Mouse (Mus musculus) gastrocnemius, adult 2 months (tissue): Measurements from ENCODE around the gene Tmem160. TPM values are rescaled to one million over a fixed set of nuclear protein-coding genes. Genes with fewer than 3 reads are reported as not detected.

Experiments used
- DNase-seq: peaks from one replicate; pipeline ENCODE4 v3.0.0; 2022
- H3K27ac ChIP-seq: fragments of 200-600 bp; 2 replicates; pipeline ENCODE4 v1.8.1; 2022; ENCODE audit warnings: mild to moderate bottlenecking
- H3K4me3 ChIP-seq: fragments of 200-600 bp; 2 replicates; pipeline ENCODE4 v1.8.1; 2022; ENCODE audit warnings: mild to moderate bottlenecking, moderate library complexity
- CTCF ChIP-seq: fragments of 200-600 bp; IDR thresholded peaks from 2 replicates; pipeline ENCODE4 v1.8.1; 2022; ENCODE audit warnings: antibody characterized with exemption, mild to moderate bottlenecking, moderate library complexity
- intact Hi-C: fragments of 180-260 bp; cut with DNase I; formaldehyde crosslinking; loops from one replicate; pipeline ENCODE4 v1.15.1; 2025
- total RNA-seq, 2 experiments: library from RNA; stranded (reverse); gene quantifications; 2 replicates each; pipeline ENCODE4 v1.2.3; 2021

Gene Tmem160
- total RNA-seq, 2 experiments from 2014 or later = 49.2 to 50.0 TPM

DNA sequence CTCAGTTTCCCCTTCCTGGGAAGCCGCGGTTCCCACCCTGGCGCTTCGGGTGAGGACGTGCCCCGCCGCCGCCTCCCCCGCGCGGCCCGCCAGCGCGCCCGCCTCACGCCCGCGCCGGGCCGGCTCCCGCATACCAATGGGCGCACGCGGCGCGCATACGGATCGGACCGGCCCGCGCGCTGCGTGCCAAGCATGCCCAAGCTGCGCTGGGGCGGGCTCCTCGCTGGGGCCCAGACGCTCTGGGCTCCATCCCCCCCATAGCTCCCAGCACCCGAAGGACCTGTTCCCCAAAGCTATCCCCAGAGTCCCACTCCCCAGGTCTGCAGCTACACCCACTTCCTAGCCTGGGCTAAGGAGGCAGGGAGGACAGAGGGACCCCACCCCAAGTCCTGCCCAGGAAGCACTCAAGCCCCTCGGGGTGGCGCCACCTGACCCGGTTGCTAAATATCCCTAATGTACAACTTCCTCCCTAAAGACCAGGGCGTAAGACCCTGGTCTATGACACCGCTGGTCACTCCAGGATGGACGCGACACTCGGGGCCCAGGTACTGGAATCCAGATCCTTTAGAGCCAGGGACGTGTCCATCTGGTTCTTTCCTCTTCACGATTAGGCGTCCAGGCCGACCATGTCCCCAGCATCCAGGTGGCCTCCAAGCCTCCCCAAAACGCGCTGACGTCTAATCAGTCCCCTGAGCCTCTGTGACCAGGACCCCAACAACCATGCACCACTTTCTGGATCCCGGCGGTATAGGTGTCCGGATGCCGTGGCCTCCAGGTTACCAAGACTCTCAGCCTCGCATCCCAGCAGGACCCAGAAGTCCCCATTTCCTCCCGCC is 23.4 kb downstream of the Tmem160 start:
- intact Hi-C loops = loop anchor here (10.0 kb wide), 1 partner anchor 249 kb away; the partner anchor contains the start of gene Ceacam9

DNA sequence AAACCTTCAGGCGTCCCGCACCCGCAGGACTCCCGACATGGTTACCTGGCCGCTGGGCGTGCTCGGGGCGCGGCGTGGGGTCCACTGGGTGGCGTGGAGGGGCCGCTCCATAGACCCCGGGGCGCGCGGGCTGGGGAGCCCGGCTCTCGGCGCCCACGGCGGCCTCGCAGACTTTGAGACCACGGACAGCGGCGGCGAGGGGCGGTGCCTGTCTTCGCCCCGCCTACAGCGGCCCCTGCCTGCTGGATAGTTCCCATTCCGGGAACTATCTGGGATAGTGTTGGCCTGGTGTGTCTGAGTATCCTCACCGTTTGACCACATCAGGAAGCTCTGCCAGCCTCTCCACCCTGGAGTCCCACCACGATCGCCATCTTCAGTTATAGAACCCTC is 24.0 kb downstream of the Tmem160 start:
- intact Hi-C loops = loop anchor here (10.0 kb wide), 1 partner anchor 248 kb away; the partner anchor contains the start of gene Ceacam9
- DNase-seq = no peak
- TF ChIP-seq CTCF = no peak
- peak overlapping the region; percentile 50 for H3K4me3 ChIP-seq
- no peak overlapping the region for H3K27ac ChIP-seq

More for the DNA sequence above, 23.4 kb downstream of the Tmem160 start:
- DNase-seq = no peak
- Histone ChIP-seq H3K4me3 (peak overlapping the region; percentile 50), H3K27ac (no peak overlapping the region)
- TF ChIP-seq CTCF = no peak

DNA sequence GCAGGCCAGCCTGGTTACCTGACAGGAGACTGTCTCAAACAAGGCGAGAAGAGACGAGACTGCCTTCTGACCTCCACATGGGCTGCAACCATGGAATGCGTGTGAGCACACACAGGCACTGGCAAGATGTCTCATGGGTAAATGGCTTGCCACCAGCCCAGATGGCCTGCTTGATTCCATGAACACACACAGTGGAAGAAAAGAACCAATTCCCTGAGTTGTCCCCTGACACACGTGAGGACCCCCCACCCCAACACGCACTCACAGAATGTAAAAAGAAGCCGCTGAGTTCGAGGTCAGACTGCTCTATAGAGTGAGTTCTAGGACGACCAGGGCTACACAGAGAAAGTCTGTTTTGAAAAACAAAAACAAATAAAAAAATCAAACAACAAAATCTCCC is 25.0 kb downstream of the Tmem160 start, which contains the start of gene Npas1:
Npas1 (minus strand) TSS at position 101 of the 400 bp plus-strand sequence.
- no peak for DNase-seq
- intact Hi-C loops = loop anchor here (10.0 kb wide), 1 partner anchor 247 kb away; the partner anchor contains the start of gene Ceacam9
- Histone ChIP-seq H3K4me3 (peak within 1 kb of the TSS; percentile 50), H3K27ac (no peak within 1 kb of the TSS)
- TF ChIP-seq CTCF = no peak

DNA sequence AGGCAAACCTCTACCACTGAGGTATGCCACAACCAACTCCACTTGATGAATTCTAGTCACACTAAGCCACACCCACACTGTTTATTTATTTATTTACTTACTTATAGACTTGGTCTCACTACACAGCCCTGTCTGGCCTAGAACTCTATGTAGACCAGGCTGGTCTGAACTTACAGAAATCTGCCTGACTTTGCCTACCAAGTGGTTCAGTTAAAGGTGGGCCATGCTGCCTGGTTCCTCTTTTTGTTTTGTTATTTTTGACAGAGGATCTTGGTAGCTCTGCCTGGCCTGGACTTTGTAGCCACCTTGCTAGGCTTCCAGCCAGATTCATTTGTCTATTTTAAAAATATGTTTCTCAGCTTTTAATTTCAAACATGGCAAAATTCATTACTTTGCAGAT is 36.2 kb downstream of the Tmem160 start:
- intact Hi-C loops = no loop called here
- TF ChIP-seq CTCF = no peak
- H3K4me3 ChIP-seq = no peak overlapping the region
- DNase-seq = no peak
- no peak overlapping the region for H3K27ac ChIP-seq

DNA sequence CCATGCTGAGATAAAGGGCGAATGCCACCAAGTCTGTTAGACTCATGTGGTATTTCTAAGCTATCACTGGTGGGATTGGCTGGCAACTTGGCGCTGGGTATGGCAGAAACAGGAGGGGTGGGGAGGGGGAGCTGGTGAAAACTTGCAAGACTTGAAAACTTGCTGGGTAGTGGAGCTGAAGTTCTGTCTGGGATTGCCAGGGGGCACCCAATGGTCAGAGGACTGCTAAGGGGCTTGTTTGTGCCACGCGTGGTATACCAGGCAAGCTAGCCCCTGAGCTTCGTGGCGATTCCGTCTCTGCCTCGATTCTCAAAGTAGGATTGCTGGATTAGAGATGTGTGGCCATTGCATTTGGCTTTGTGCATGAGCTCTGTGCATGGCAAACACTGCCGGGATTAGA is 37.4 kb downstream of the Tmem160 start:
- Histone ChIP-seq H3K27ac (no peak overlapping the region), H3K4me3 (no peak overlapping the region)
- intact Hi-C loops = loop anchor here (2.0 to 5.0 kb wide), 2 partner anchors 25 to 127 kb away; no protein-coding TSS in a partner anchor
- peak; percentile 51 for DNase-seq
- TF ChIP-seq CTCF = peak; percentile 61

DNA sequence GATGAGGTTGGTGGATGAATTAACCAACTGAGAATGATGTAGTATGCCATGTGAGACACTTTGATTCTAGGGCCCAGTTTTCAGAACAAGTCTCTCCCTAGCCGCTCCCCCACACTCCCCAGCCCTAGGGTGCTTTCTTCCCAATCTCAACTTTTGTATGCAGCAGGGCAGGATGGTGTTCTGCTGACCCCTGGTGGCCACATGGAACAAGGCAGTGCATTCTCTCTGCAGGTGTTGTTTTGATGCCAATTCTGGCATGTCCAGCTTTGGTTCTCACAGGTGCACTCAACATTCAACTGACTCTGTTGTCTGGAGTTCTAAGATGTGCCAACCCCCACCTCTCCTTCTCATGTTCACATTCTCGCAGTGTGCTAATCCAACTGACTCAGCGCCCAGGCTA is 39.2 kb downstream of the Tmem160 start:
- no peak overlapping the region for H3K4me3 ChIP-seq
- H3K27ac ChIP-seq = no peak overlapping the region
- peak; percentile 70 for DNase-seq
- intact Hi-C loops = loop anchor here (2.0 to 5.0 kb wide), 2 partner anchors 27 to 126 kb away; no protein-coding TSS in a partner anchor
- peak; percentile 97; the same call in 1 of the 2 replicates for TF ChIP-seq CTCF

DNA sequence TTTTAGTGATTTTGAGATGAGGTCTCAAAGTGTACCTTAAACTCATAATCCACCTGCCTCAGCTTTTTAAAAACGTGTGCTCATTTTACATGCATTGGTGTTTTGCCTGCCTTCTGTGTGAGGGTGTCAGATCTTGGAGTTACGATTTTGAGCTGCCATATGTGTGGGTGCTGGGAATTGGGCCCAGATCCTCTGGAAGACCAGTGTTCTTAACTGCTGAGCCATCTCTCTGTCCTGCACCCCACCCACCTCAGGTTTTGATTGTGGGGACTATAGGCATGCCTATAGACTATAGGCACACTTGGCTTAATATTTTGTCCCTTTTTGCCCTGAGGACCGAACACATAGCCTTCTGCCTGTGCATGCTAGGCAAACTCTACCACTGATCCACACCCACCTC is 39.6 kb downstream of the Tmem160 start:
- no peak for DNase-seq
- H3K4me3 ChIP-seq = no peak overlapping the region
- no peak for TF ChIP-seq CTCF
- no peak overlapping the region for H3K27ac ChIP-seq
- intact Hi-C loops = loop anchor here (5.0 kb wide), 1 partner anchor 125 kb away; no protein-coding TSS in a partner anchor

DNA sequence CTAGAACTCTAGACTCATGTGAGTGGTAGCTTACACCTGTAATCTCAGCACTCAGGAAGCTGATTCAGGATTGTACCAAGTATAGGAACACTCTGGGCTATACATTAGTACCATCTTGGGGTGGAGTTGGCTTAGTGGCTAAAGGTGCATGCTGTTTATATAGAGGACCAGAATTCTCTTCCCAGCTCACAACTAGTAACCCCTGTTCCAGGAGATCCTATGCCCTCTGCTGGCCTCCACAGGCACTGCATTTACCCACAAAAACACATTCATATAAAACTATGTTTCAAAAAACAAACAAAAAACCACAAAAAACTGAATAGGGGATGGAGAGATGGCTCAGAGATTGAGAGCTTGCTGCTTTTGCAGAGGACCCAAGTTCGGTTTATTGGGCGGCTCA is 40.8 kb downstream of the Tmem160 start:
- H3K4me3 ChIP-seq = no peak overlapping the region
- H3K27ac ChIP-seq = no peak overlapping the region
- TF ChIP-seq CTCF = peak; percentile 87
- DNase-seq = peak; percentile 48
- intact Hi-C loops = loop anchor here (5.0 kb wide), 1 partner anchor 124 kb away; no protein-coding TSS in a partner anchor

DNA sequence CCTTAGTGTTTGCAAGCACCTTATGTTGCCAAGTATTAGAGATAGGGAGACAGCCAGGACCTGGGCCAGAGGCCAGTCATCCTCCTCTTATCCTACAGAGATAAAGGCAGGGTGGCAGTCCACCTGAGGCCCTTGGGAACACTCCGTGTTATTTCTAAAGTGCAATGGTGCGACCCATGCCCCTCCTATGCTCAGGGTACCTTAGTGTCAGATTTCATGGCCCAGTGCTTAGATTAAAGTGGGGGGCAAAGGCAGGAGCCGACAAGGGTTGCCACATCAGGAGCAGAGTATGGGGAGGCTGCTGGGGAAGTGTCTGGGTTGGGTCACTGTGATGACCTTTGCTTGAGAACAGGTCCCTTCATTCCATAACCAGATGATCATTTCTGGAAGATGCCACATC is 43.7 kb downstream of the Tmem160 start:
- no peak for TF ChIP-seq CTCF
- H3K27ac ChIP-seq = no peak overlapping the region
- no peak overlapping the region for H3K4me3 ChIP-seq
- no peak for DNase-seq
- intact Hi-C loops = no loop called here

DNA sequence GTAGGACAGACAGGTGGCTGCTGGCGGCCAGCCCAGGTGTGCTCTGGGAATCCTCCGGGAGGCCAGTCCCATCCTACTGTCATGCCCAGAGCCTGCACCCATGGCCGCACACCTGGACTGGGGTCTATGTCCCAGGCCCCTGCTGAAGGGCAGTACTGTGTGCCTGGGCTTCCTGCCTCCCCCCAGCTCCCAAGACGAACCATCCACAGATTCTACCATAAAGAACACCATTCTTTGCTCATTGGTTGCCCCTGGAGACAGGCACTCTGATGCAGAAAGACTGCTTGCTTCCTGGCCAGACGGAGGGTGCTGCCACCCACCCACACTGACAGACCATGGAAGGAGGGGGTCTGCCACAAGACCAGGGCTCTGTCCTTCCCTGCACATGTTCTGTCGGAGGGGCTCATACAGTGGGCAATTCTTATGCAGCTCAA is 47.1 kb downstream of the Tmem160 start:
- no peak overlapping the region for H3K27ac ChIP-seq
- no peak for TF ChIP-seq CTCF
- no peak for DNase-seq
- H3K4me3 ChIP-seq = no peak overlapping the region
- intact Hi-C loops = no loop called here

DNA sequence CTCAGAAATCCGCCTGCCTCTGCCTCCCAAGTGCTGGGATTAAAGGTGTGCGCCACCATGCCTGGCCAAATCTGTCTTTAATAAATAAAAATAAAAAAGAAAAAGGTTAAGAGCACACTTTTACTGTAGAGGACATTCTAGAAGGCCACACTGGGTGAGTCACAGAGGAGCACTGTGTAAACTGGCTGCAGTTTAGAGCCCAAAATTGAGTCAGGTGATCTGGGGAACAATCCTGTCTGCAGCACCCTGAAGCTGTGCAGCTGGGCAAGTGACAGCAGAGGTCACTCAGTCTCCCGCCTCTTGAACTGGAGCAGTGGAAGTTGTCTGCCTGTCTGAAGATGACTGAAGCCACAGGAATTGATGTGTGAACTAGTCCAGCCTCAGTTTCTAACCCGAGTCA is 49.0 kb downstream of the Tmem160 start:
- no peak for DNase-seq
- no peak for TF ChIP-seq CTCF
- intact Hi-C loops = no loop called here
- Histone ChIP-seq H3K4me3 (no peak overlapping the region), H3K27ac (no peak overlapping the region)

DNA sequence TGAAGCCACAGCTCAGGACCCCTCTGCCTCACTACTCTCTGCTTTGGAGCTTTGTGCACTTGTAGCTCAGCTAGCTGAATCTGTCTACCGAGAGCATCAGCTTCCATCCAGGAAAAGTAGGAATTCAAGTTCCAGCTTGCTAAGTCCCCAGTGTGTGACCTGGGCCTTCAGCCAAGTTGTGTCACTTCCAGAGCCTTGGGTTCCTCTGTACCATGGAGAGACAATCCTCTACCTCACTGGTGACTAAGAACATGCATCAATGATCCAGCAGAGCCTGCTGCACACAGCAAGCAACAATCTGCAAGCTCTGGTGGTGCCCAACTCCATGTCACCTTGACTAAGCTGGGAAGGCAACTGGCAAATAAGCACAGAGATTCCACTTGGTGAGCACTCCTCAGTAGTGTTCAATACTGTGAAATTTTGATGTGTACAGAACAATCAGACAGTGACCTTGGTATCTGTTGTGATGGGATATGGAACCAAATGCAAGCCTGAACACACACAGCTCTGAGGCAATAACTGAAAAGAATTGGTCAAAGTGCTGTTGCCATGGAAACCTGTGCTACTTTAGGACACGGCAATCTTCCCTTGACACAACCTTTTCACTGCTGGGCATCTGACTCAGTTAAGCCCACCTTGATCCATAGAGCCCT is 52.1 kb downstream of the Tmem160 start:
- H3K27ac ChIP-seq = peak overlapping the region; percentile 56
- H3K4me3 ChIP-seq = no peak overlapping the region
- intact Hi-C loops = no loop called here
- peak; percentile 60 for DNase-seq
- TF ChIP-seq CTCF = no peak

Other genes with a start within 250 kb of the Tmem160 start
- 1 to 10 TPM; 3.8 to 4.4 TPM for gene Dhx34, start 230.7 kb upstream of the Tmem160 start, total RNA-seq
- gene C5ar2, start 208.6 kb upstream of the Tmem160 start, total RNA-seq = under 1 TPM; 0.18 to 0.39 TPM
- 1 to 10 TPM; 1.6 to 2.4 TPM for gene C5ar1, start 193.2 kb upstream of the Tmem160 start, total RNA-seq
- 10 to 100 TPM; 15.7 to 15.8 TPM for gene Inafm1, start 179.2 kb upstream of the Tmem160 start, total RNA-seq
- 10 to 100 TPM; 41.0 to 42.1 TPM for gene Ccdc9, start 166.0 kb upstream of the Tmem160 start, total RNA-seq
- 1 to 10 TPM; 1.4 to 2.9 TPM for gene Bbc3, start 144.4 kb upstream of the Tmem160 start, total RNA-seq
- gene Sae1, start 65.0 kb upstream of the Tmem160 start, total RNA-seq = 10 to 100 TPM; 21.6 to 34.8 TPM
- gene Zc3h4, start 51.9 kb upstream of the Tmem160 start, total RNA-seq = 10 to 100 TPM; 29.9 to 32.0 TPM
- not detected for gene Npas1, start 24.9 kb downstream of the Tmem160 start, total RNA-seq
- 10 to 100 TPM; 19.3 to 20.6 TPM for gene Arhgap35, start 162.2 kb downstream of the Tmem160 start, total RNA-seq
- not detected for gene Ceacam15, start 222.9 kb downstream of the Tmem160 start, total RNA-seq